Mouse (Mus musculus) lung, postnatal 0 days (tissue): ENCODE measurements around the gene Gtf2a1l.

Source experiments
- CTCF ChIP-seq: IDR thresholded peaks from 2 replicates; pipeline ENCODE4 v1.5.1; 2016; ENCODE audit warnings: antibody characterized with exemption, mild to moderate bottlenecking
- EP300 ChIP-seq: IDR thresholded peaks from 2 replicates; pipeline ENCODE4 v1.6.1; 2016; ENCODE audit warnings: antibody characterized with exemption, mild to moderate bottlenecking, control low read depth

DNA sequence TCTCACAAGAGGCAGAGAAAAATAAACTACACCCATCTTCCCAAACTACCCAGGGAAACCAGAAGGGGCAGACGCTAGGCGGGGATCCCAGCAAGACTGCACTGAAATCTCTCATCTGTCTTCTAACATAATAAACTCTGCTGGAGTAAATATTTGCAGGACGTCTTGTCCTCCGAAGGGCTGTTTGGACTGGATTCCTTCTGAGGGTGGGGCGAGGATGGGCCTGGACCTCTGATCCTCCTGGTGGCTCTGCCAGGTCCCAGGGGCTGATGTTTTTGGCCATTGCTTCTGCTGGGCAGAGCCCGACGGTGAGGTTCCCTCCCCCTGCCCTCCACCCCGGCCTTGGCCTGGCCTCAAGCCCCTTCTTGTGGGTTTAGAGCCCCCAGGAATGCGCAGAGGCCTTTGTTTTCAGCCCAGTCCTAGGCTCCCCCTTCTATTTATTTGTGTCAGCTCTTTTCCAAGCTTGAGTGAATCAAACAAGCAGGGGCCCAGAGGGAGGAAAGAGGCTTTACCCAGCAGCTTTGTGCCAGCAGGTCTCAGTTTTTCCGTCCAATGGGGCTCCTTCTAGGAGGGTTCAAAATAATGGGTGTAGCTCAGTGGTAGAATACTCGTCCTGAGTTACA is 38.4 kb upstream of the Gtf2a1l start:
- TF ChIP-seq CTCF = peak; percentile 59
- TF ChIP-seq EP300 = peak; percentile 96
